Mouse (Mus musculus): ENCODE results near the gene Mrps5. TPM values are rescaled to one million over a fixed set of nuclear protein-coding genes. Genes with fewer than 3 reads are reported as not detected.

The Mrps5 gene
- total and polyA plus RNA-seq, 3 experiments, result 144 to 210 (median 188) TPM

- Histone ChIP-seq H3K4me1 (ENCODE audit: control insufficient read depth in 1 of 2, insufficient read depth in 2 of 2) (peaks cover 0 to 9% of the 10 kb centered on the region in 2 experiments; a peak in 1 of 4 replicates), H3K36me3 (replicated peaks in 1 of 2; ENCODE audit: control insufficient read depth in 1 of 2, insufficient read depth in 1 of 2, low read length in 1 of 2) (no peaks in the 10 kb centered on the region), H3K27me3 (replicated peaks) (peaks cover 30% of the 10 kb centered on the region), H3K27ac (ENCODE audit: insufficient read depth, low read depth) (no peak overlapping the region), H3K79me2 (replicated peaks; ENCODE audit: control insufficient read depth, extremely low read depth, insufficient read depth, poor library complexity, severe bottlenecking) (no peaks in the 10 kb centered on the region), H3K4me2 (ENCODE audit: insufficient read depth, low read depth, poor library complexity, severe bottlenecking) (no peak overlapping the region), H3K9me3 (replicated peaks; ENCODE audit: low read length) (no peaks in the 10 kb centered on the region), H3K4me3 (replicated peaks in 1 of 3; ENCODE audit: low read depth in 2 of 3, low read length in 2 of 3, poor library complexity in 1 of 3) (no peak overlapping the region), H3K9ac (ENCODE audit: insufficient read depth, low read depth) (no peak overlapping the region)
- TF ChIP-seq KAT2A (IDR thresholded peaks at IDR 0.05; ENCODE audit: insufficient replicate concordance, low read length) (no peak), GABPA (IDR thresholded peaks at IDR 0.05; ENCODE audit: insufficient replicate concordance, low read depth, low read length) (no peak), ZNF384 (IDR thresholded peaks at IDR 0.05; ENCODE audit: low read depth, low read length) (no peak), EP300 (IDR thresholded peaks at IDR 0.05; ENCODE audit: low read length) (no peak), POLR2AphosphoS2 (IDR thresholded peaks at IDR 0.05; ENCODE audit: low read depth, low read length) (no peak), PAX5 (IDR thresholded peaks at IDR 0.05; ENCODE audit: low read length) (no peak), RCOR1 (conservative IDR thresholded peaks at IDR 0.05; ENCODE audit: low read depth, low read length) (no peak), JUN (IDR thresholded peaks at IDR 0.05; ENCODE audit: insufficient read depth, low read depth, low read length) (no peak), USF2 (conservative IDR thresholded peaks at IDR 0.05; ENCODE audit: low read depth, low read length) (no peak), HCFC1 (IDR thresholded peaks at IDR 0.05; ENCODE audit: low read depth, low read length) (no peak), TCF12 (IDR thresholded peaks at IDR 0.05; ENCODE audit: low read depth, low read length) (no peak), TBP (conservative IDR thresholded peaks at IDR 0.05; ENCODE audit: low read depth, low read length) (no peak), CHD2 (IDR thresholded peaks at IDR 0.05; ENCODE audit: low read length) (no peak), USF1 (IDR thresholded peaks at IDR 0.05; ENCODE audit: low read depth, low read length) (no peak), RAD21 (IDR thresholded peaks at IDR 0.05; ENCODE audit: low read depth, low read length) (no peak), E2F4 (IDR thresholded peaks at IDR 0.05; ENCODE audit: insufficient replicate concordance, low read depth, low read length) (no peak), CTCF (conservative IDR thresholded peaks at IDR 0.05 in 1 of 2, IDR thresholded peaks at IDR 0.05 in 1 of 2; ENCODE audit: low read depth in 2 of 2, low read length in 2 of 2) (no peak)
- dilution Hi-C loops (cut with MboI; ENCODE audit: extremely low pct_ligation_motif_present, extremely low pct_unique_long_range_greater_than_20kb, low sequenced_read_pairs) (no loop called here), in situ Hi-C loops (cut with MboI; ENCODE audit: low pct_ligation_motif_present, low pct_unique_long_range_greater_than_20kb, low sequenced_read_pairs) (no loop called here)
- no peak for DNase-seq (ENCODE audit: extremely low read depth)
Observed at GRCm38 (mm10) chr2:127632601-127633000, 45.6 kb downstream of the Mrps5 start.

- no peak for DNase-seq (ENCODE audit: extremely low read depth)
- Histone ChIP-seq H3K79me2 (replicated peaks; ENCODE audit: control insufficient read depth, extremely low read depth, insufficient read depth, poor library complexity, severe bottlenecking) (no peaks in the 10 kb centered on the region), H3K27me3 (replicated peaks) (peaks cover 25% of the 10 kb centered on the region), H3K9ac (ENCODE audit: insufficient read depth, low read depth) (no peak overlapping the region), H3K4me2 (ENCODE audit: insufficient read depth, low read depth, poor library complexity, severe bottlenecking) (no peak overlapping the region), H3K27ac (ENCODE audit: insufficient read depth, low read depth) (no peak overlapping the region), H3K36me3 (replicated peaks in 1 of 2; ENCODE audit: control insufficient read depth in 1 of 2, insufficient read depth in 1 of 2, low read length in 1 of 2) (no peaks in the 10 kb centered on the region), H3K4me1 (ENCODE audit: control insufficient read depth in 1 of 2, insufficient read depth in 2 of 2) (peaks cover 0 to 9% of the 10 kb centered on the region in 2 experiments; a peak in 1 of 4 replicates), H3K9me3 (replicated peaks; ENCODE audit: low read length) (no peaks in the 10 kb centered on the region), H3K4me3 (replicated peaks in 1 of 3; ENCODE audit: low read depth in 2 of 3, low read length in 2 of 3, poor library complexity in 1 of 3) (no peak overlapping the region)
- no peak for TF ChIP-seq EP300 (IDR thresholded peaks at IDR 0.05; ENCODE audit: low read length)
- TF ChIP-seq UBTF (IDR thresholded peaks at IDR 0.05; ENCODE audit: low read depth, low read length), result no peak
- TF ChIP-seq USF1 (IDR thresholded peaks at IDR 0.05; ENCODE audit: low read depth, low read length), result no peak
- TF ChIP-seq BHLHE40 (IDR thresholded peaks at IDR 0.05; ENCODE audit: low read depth, low read length), result no peak
- no peak for TF ChIP-seq SIN3A (IDR thresholded peaks at IDR 0.05; ENCODE audit: low read length)
- TF ChIP-seq KAT2A (IDR thresholded peaks at IDR 0.05; ENCODE audit: insufficient replicate concordance, low read length), result no peak
- no peak for TF ChIP-seq HCFC1 (IDR thresholded peaks at IDR 0.05; ENCODE audit: low read depth, low read length)
- no peak for TF ChIP-seq GABPA (IDR thresholded peaks at IDR 0.05; ENCODE audit: insufficient replicate concordance, low read depth, low read length)
- TF ChIP-seq RCOR1 (conservative IDR thresholded peaks at IDR 0.05; ENCODE audit: low read depth, low read length), result no peak
- TF ChIP-seq JUN (IDR thresholded peaks at IDR 0.05; ENCODE audit: insufficient read depth, low read depth, low read length), result no peak
- no peak for TF ChIP-seq ZC3H11A (IDR thresholded peaks at IDR 0.05; ENCODE audit: low read depth, low read length)
- in situ Hi-C loops (cut with MboI; ENCODE audit: low pct_ligation_motif_present, low pct_unique_long_range_greater_than_20kb, low sequenced_read_pairs) (no loop called here), dilution Hi-C loops (cut with MboI; ENCODE audit: extremely low pct_ligation_motif_present, extremely low pct_unique_long_range_greater_than_20kb, low sequenced_read_pairs) (no loop called here)
Observed at GRCm38 (mm10) chr2:127635581-127635980, 48.6 kb downstream of the Mrps5 start.
